Mouse (Mus musculus): ENCODE results near the gene Cd276. TPM values are rescaled to one million over a fixed set of nuclear protein-coding genes. Genes with fewer than 3 reads are reported as not detected.

Gene Cd276
- polyA plus RNA-seq (2015; fragmentation: Illumina TruSeq; extraction: RNeasy Lipid Tissue Mini Kit (QIAGEN cat#74804); ENCODE audit: low read depth, low replicate concordance): 7.3 TPM

DNA sequence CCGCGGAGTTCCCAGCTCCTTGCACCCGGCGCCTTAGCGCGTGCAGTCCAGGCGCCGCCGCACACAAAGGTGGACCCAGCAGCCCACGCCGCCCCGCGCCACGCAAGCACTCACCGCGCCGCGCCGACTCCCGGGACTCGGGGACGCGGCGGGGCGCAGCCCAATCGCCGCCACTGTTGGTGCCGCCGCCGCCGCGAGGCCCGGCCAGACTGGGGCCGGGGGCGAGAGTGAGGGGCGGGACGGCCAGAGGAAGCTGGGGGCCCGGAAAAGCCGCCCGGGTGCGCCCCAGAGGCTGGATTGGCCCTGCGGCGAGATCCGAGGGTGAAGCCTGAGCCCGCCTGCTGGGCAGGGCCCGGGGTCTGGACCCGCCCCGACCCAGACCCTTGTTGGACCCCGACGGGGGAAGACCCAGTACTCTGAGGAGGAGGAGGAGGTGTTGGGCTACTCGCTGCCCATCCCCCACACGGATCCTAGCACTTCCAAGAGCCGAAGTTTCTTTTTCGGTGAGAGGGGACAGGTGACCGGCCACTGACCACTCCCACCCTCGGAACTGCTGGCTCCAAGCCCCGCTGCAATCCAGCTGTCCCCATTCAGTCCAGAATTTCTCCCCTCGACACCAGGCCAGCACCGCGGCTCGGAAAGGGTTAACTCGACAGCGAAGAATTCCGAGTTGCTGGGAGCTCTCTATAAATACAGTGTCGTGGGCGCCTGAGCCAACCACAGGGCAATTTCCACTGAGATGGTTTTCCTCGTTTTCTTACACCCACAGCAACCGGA is at the start of gene Cd276:
TSS of gene Cd276 (minus strand) at position 530 of the 777 bp plus-strand sequence.

DNA sequence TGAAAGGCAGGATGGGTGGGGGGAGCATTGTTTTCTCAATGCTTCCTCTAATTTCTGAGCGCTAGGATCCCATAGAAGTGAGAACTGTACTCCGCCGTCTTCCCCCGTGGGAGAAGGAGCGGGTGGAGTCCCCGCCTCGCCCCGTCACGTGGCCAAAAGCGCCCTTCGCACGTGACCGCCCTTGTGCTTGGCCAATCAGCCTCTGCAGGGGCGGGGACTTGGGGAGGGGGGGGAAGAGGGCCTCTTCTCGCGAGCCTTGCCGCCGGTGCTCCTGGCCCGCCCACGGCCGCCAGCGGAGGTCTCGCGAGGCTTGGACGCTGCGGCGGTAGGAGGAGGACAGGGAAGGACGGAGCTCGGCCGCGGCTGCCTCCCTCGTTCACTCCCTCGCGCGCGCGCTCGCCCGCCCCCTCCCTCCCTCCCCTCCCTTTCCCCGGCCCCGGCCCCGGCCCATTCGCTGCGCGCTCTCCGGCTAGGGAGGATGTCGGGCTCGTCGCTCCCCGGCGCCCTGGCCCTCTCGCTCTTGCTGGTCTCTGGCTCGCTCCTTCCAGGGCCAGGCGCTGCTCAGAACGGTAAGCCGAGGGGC is 26.8 kb upstream of the Cd276 start, which contains the start of gene Nptn:
TSS of gene Nptn (plus strand) at position 283 of the 583 bp plus-strand sequence.

DNA sequence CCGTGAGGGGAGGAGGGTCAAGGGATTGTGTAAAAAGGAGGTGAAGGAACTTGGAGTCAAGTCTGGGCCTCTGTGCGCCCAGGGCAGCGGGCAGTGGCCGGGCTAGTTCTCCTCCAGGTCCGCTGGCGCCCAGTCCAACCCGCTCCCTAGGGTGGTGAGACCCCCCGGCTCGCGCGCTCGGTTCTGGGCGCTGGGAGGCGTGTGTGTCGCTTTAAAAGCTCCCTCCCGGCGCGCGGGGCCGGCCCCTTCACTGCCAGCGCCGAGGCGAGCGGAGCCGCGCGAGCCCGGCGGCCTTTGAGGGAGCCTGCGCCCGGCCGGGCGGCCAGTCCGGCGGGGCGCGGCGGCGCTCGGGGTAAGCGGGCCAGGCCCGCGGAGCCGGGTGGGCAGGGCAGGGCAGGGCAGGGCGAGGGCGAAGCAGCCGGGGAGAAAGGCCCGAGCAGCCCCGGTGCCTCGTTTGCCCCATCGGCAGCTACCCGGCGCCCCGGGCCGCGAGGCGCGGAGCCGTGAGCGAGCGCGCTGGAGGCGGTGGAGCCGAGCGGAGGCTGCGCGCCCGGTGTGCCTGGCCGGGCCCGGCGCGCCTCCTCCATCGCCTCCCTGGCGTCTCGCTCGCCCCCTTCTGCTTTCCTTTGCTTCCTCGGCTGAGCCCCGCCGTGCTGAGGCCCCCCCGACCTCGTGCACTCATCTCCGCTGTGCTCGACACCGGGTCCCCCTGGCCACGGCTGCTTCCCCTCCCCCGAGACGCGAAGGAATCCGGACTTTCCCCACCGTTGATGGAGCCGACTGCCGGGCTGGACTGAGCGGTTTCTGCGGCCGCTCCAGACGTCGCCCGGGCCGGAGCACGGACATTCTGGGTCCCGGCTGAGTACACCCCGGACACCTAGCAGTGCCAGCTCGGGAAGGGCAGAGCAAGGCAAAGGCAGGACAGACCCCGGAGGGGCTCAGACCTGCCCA is 67.1 kb downstream of the Cd276 start, which contains the start of gene Insyn1:
TSS of gene Insyn1 (plus strand) at position 753 of the 951 bp plus-strand sequence.

Other genes starting within 250 kb of the Cd276 start
- 1.4 TPM for gene Loxl1, start 242.3 kb downstream of the Cd276 start, polyA plus RNA-seq (2015; fragmentation: Illumina TruSeq; extraction: RNeasy Lipid Tissue Mini Kit (QIAGEN cat#74804); ENCODE audit: low read depth, low replicate concordance)
- gene Tbc1d21, start 185.0 kb downstream of the Cd276 start, polyA plus RNA-seq (2015; fragmentation: Illumina TruSeq; extraction: RNeasy Lipid Tissue Mini Kit (QIAGEN cat#74804); ENCODE audit: low read depth, low replicate concordance): not detected
- 163 TPM for gene Insyn1, start 66.8 kb downstream of the Cd276 start, polyA plus RNA-seq (2015; fragmentation: Illumina TruSeq; extraction: RNeasy Lipid Tissue Mini Kit (QIAGEN cat#74804); ENCODE audit: low read depth, low replicate concordance)
- gene Nptn, start 26.8 kb upstream of the Cd276 start, polyA plus RNA-seq (2015; fragmentation: Illumina TruSeq; extraction: RNeasy Lipid Tissue Mini Kit (QIAGEN cat#74804); ENCODE audit: low read depth, low replicate concordance): 1,281 TPM
- gene Rec114, start 188.5 kb upstream of the Cd276 start, polyA plus RNA-seq (2015; fragmentation: Illumina TruSeq; extraction: RNeasy Lipid Tissue Mini Kit (QIAGEN cat#74804); ENCODE audit: low read depth, low replicate concordance): 1.2 TPM